In genomic region chr9:50727925-50728651, GRCm38 (mm10) we compare ENCODE assay signal across 8 mouse cellular contexts. TPM values are rescaled to one million over a fixed set of nuclear protein-coding genes. Genes with fewer than 3 reads are reported as not detected.
DNase-seq lines count a peak whose midpoint lies in the region; ATAC-seq lines count a peak whose summit lies in the region.

No protein-coding gene starts in this region.

- H3K4me3 ChIP-seq in embryonic facial prominence, embryonic 10.5 days, result peak overlapping the region; percentile 81
- peak overlapping the region; percentile 62 for H3K4me3 ChIP-seq in kidney, embryonic 14.5 days (ENCODE audit: low read length)
- peak overlapping the region; percentile 70 for H3K4me3 ChIP-seq in limb, embryonic 13.5 days
- H3K4me3 ChIP-seq in midbrain, embryonic 15.5 days, result peak overlapping the region; percentile 72
- peak overlapping the region; percentile 57 for H3K4me3 ChIP-seq in stomach, embryonic 14.5 days (ENCODE audit: low read depth, low read length)

- H3K36me3 ChIP-seq in embryonic facial prominence, embryonic 10.5 days (replicated peaks), result peaks cover 3% of the 10 kb centered on the region; the same call in 1 of the 2 replicates
- H3K36me3 ChIP-seq in kidney, embryonic 14.5 days (ENCODE audit: control insufficient read depth, insufficient read depth, low read length), result no peaks in the 10 kb centered on the region
- H3K36me3 ChIP-seq in limb, embryonic 13.5 days, result no peaks in the 10 kb centered on the region
- no peaks in the 10 kb centered on the region for H3K36me3 ChIP-seq in midbrain, embryonic 15.5 days (replicated peaks)
- no peaks in the 10 kb centered on the region for H3K36me3 ChIP-seq in stomach, embryonic 14.5 days (ENCODE audit: control insufficient read depth, insufficient read depth, low read length)

- H3K27me3 ChIP-seq in embryonic facial prominence, embryonic 10.5 days (replicated peaks; ENCODE audit: low read depth, poor library complexity, severe bottlenecking), result peaks cover 9% of the 10 kb centered on the region; the same call in 1 of the 2 replicates
- no peaks in the 10 kb centered on the region for H3K27me3 ChIP-seq in kidney, embryonic 14.5 days (ENCODE audit: control insufficient read depth, insufficient read depth, low read length)
- H3K27me3 ChIP-seq in limb, embryonic 13.5 days, result no peaks in the 10 kb centered on the region
- H3K27me3 ChIP-seq in midbrain, embryonic 15.5 days (replicated peaks), result no peaks in the 10 kb centered on the region
- H3K27me3 ChIP-seq in stomach, embryonic 14.5 days (ENCODE audit: control insufficient read depth, insufficient read depth, low read length), result no peaks in the 10 kb centered on the region

- under 1% methylated on average over 45 of the region's 45 CpGs for WGBS in embryonic facial prominence, embryonic 10.5 days
- WGBS in kidney, embryonic 14.5 days, result under 1% methylated on average over 45 of the region's 45 CpGs
- WGBS in limb, embryonic 13.5 days, result under 1% methylated on average over 44 of the region's 45 CpGs
- under 1% methylated on average over 45 of the region's 45 CpGs for WGBS in midbrain, embryonic 15.5 days
- WGBS in stomach, embryonic 14.5 days, result under 1% methylated on average over 45 of the region's 45 CpGs

- peak overlapping the region; percentile 96 for H3K27ac ChIP-seq in embryonic facial prominence, embryonic 10.5 days (replicated peaks)
- no peak overlapping the region for H3K27ac ChIP-seq in kidney, embryonic 14.5 days (ENCODE audit: low read depth, low read length)
- H3K27ac ChIP-seq in limb, embryonic 13.5 days, result peak overlapping the region; percentile 64
- peak overlapping the region; percentile 87 for H3K27ac ChIP-seq in midbrain, embryonic 15.5 days
- no peak overlapping the region for H3K27ac ChIP-seq in stomach, embryonic 14.5 days (ENCODE audit: low read length)

- no peaks in the 10 kb centered on the region for H3K9me3 ChIP-seq in embryonic facial prominence, embryonic 10.5 days
- no peaks in the 10 kb centered on the region for H3K9me3 ChIP-seq in kidney, embryonic 14.5 days (ENCODE audit: control insufficient read depth, low read length)
- H3K9me3 ChIP-seq in limb, embryonic 13.5 days, result no peaks in the 10 kb centered on the region
- H3K9me3 ChIP-seq in midbrain, embryonic 15.5 days, result no peaks in the 10 kb centered on the region
- no peaks in the 10 kb centered on the region for H3K9me3 ChIP-seq in stomach, embryonic 14.5 days (ENCODE audit: control insufficient read depth, low read depth, low read length)

- H3K9ac ChIP-seq in kidney, embryonic 14.5 days (ENCODE audit: low read depth, low read length), result peak overlapping the region; percentile 65
- peak overlapping the region; percentile 83 for H3K9ac ChIP-seq in limb, embryonic 13.5 days
- peak overlapping the region; percentile 72 for H3K9ac ChIP-seq in midbrain, embryonic 15.5 days
- H3K9ac ChIP-seq in stomach, embryonic 14.5 days (replicated peaks; ENCODE audit: low read depth, low read length), result peak overlapping the region; percentile 39

- peak overlapping the region; percentile 74 for H3K4me2 ChIP-seq in kidney, embryonic 14.5 days (replicated peaks; ENCODE audit: low read depth, low read length)
- peak overlapping the region; percentile 90 for H3K4me2 ChIP-seq in limb, embryonic 13.5 days (replicated peaks)
- H3K4me2 ChIP-seq in midbrain, embryonic 15.5 days, result peak overlapping the region; percentile 85
- peak overlapping the region; percentile 79 for H3K4me2 ChIP-seq in stomach, embryonic 14.5 days (replicated peaks; ENCODE audit: low read depth, low read length)

- ATAC-seq in kidney, embryonic 14.5 days (ENCODE audit: low FRiP score, low TSS enrichment), result peak; percentile 96
- peak; percentile 95 for ATAC-seq in limb, embryonic 13.5 days (ENCODE audit: low FRiP score, low read depth)
- peak; percentile 97 for ATAC-seq in midbrain, embryonic 15.5 days (replicated peaks)
- peak; percentile 91 for ATAC-seq in stomach, embryonic 14.5 days (ENCODE audit: insufficient number of reproducible peaks, insufficient read depth, low FRiP score, low read depth)

- peaks cover 69% of the 10 kb centered on the region for H3K4me1 ChIP-seq in embryonic facial prominence, embryonic 10.5 days
- peaks cover 4% of the 10 kb centered on the region; the same call in 1 of the 2 replicates for H3K4me1 ChIP-seq in kidney, embryonic 14.5 days (ENCODE audit: control insufficient read depth, insufficient read depth, low read length)
- H3K4me1 ChIP-seq in limb, embryonic 13.5 days, result peaks cover 47% of the 10 kb centered on the region
- H3K4me1 ChIP-seq in midbrain, embryonic 15.5 days, result peaks cover 43% of the 10 kb centered on the region
- peaks cover 5% of the 10 kb centered on the region; the same call in 1 of the 2 replicates for H3K4me1 ChIP-seq in stomach, embryonic 14.5 days (ENCODE audit: control insufficient read depth, insufficient read depth, low read length)

- peak; percentile 40 for DNase-seq in urinary bladder, adult 2 months (ENCODE audit: low spot score)
- no peak for DNase-seq in urinary bladder, postnatal 10 days (ENCODE audit: low spot score)
- DNase-seq in embryonic facial prominence, embryonic 10.5 days (ENCODE audit: low spot score), result peak; percentile 91
- peak; percentile 59 to 63 for DNase-seq in heart, adult 9 months (ENCODE audit: low spot score in 2 of 2)

RNA-seq across cellular contexts. Expression of gene Dixdc1, which starts 11.2 kb away (rescaled TPM):
- polyA plus RNA-seq in urinary bladder, adult 2 months (2012; rRNA removed), result 9.1 and 11.4 TPM in 2 replicates
- polyA plus RNA-seq in embryonic facial prominence, embryonic 10.5 days (2016; fragmentation: Nextera tagmentation; extraction: Ambion mirVana), result 31.6 and 32.6 TPM in 2 replicates
- 5.7 and 10.3 TPM in 2 replicates for polyA plus RNA-seq in kidney, embryonic 14.5 days (2014; fragmentation: Nextera tagmentation; extraction: Ambion mirVana)
- polyA plus RNA-seq in limb, embryonic 13.5 days (2015; fragmentation: Nextera tagmentation; extraction: Ambion mirVana), result 18.6 and 23.6 TPM in 2 replicates
- 33.0 and 37.9 TPM in 2 replicates for polyA plus RNA-seq in midbrain, embryonic 15.5 days (2015; fragmentation: Nextera tagmentation; extraction: Ambion mirVana)
- polyA plus RNA-seq in stomach, embryonic 14.5 days (2014; fragmentation: Nextera tagmentation; extraction: Ambion mirVana), result 11.4 and 12.7 TPM in 2 replicates

RNA-seq across cellular contexts. Expression of gene 2310030G06Rik, which starts 18.2 kb away (rescaled TPM):
- 12.4 and 13.5 TPM in 2 replicates for polyA plus RNA-seq in urinary bladder, adult 2 months (2012; rRNA removed)
- 3.8 and 4.1 TPM in 2 replicates for polyA plus RNA-seq in embryonic facial prominence, embryonic 10.5 days (2016; fragmentation: Nextera tagmentation; extraction: Ambion mirVana)
- polyA plus RNA-seq in kidney, embryonic 14.5 days (2014; fragmentation: Nextera tagmentation; extraction: Ambion mirVana), result 8.7 and 9.3 TPM in 2 replicates
- 3.8 and 4.7 TPM in 2 replicates for polyA plus RNA-seq in limb, embryonic 13.5 days (2015; fragmentation: Nextera tagmentation; extraction: Ambion mirVana)
- polyA plus RNA-seq in midbrain, embryonic 15.5 days (2015; fragmentation: Nextera tagmentation; extraction: Ambion mirVana), result 1.5 and 2.3 TPM in 2 replicates
- polyA plus RNA-seq in stomach, embryonic 14.5 days (2014; fragmentation: Nextera tagmentation; extraction: Ambion mirVana), result 12.3 and 13.0 TPM in 2 replicates

RNA-seq across cellular contexts. Expression of gene Cryab, which starts 23.0 kb away (rescaled TPM):
- 150 and 169 TPM in 2 replicates for polyA plus RNA-seq in urinary bladder, adult 2 months (2012; rRNA removed)
- polyA plus RNA-seq in embryonic facial prominence, embryonic 10.5 days (2016; fragmentation: Nextera tagmentation; extraction: Ambion mirVana), result 12.3 and 12.9 TPM in 2 replicates
- 15.7 and 20.6 TPM in 2 replicates for polyA plus RNA-seq in kidney, embryonic 14.5 days (2014; fragmentation: Nextera tagmentation; extraction: Ambion mirVana)
- 71.2 and 74.0 TPM in 2 replicates for polyA plus RNA-seq in limb, embryonic 13.5 days (2015; fragmentation: Nextera tagmentation; extraction: Ambion mirVana)
- polyA plus RNA-seq in midbrain, embryonic 15.5 days (2015; fragmentation: Nextera tagmentation; extraction: Ambion mirVana), result 10.7 and 11.8 TPM in 2 replicates
- polyA plus RNA-seq in stomach, embryonic 14.5 days (2014; fragmentation: Nextera tagmentation; extraction: Ambion mirVana), result 43.7 and 47.9 TPM in 2 replicates

RNA-seq across cellular contexts. Expression of gene Hspb2, which starts 24.1 kb away (rescaled TPM):
- 48.5 and 54.7 TPM in 2 replicates for polyA plus RNA-seq in urinary bladder, adult 2 months (2012; rRNA removed)
- 2.8 and 3.7 TPM in 2 replicates for polyA plus RNA-seq in embryonic facial prominence, embryonic 10.5 days (2016; fragmentation: Nextera tagmentation; extraction: Ambion mirVana)
- polyA plus RNA-seq in kidney, embryonic 14.5 days (2014; fragmentation: Nextera tagmentation; extraction: Ambion mirVana), result 0.72 and 1.0 TPM in 2 replicates
- polyA plus RNA-seq in limb, embryonic 13.5 days (2015; fragmentation: Nextera tagmentation; extraction: Ambion mirVana), result 37.8 and 39.3 TPM in 2 replicates
- 0.87 and 1.1 TPM in 2 replicates for polyA plus RNA-seq in midbrain, embryonic 15.5 days (2015; fragmentation: Nextera tagmentation; extraction: Ambion mirVana)
- polyA plus RNA-seq in stomach, embryonic 14.5 days (2014; fragmentation: Nextera tagmentation; extraction: Ambion mirVana), result 1.5 and 3.2 TPM in 2 replicates

RNA-seq across cellular contexts. Expression of gene Fdxacb1, which starts 39.9 kb away (rescaled TPM):
- 8.2 and 8.6 TPM in 2 replicates for polyA plus RNA-seq in urinary bladder, adult 2 months (2012; rRNA removed)
- 13.2 and 13.4 TPM in 2 replicates for polyA plus RNA-seq in embryonic facial prominence, embryonic 10.5 days (2016; fragmentation: Nextera tagmentation; extraction: Ambion mirVana)
- polyA plus RNA-seq in kidney, embryonic 14.5 days (2014; fragmentation: Nextera tagmentation; extraction: Ambion mirVana), result 11.1 and 11.5 TPM in 2 replicates
- 11.0 and 11.3 TPM in 2 replicates for polyA plus RNA-seq in limb, embryonic 13.5 days (2015; fragmentation: Nextera tagmentation; extraction: Ambion mirVana)
- polyA plus RNA-seq in midbrain, embryonic 15.5 days (2015; fragmentation: Nextera tagmentation; extraction: Ambion mirVana), result 12.0 and 12.3 TPM in 2 replicates
- 13.7 and 14.0 TPM in 2 replicates for polyA plus RNA-seq in stomach, embryonic 14.5 days (2014; fragmentation: Nextera tagmentation; extraction: Ambion mirVana)

Comparison
In these comparisons a context has a peak if more than half of its experiments do, and no peak if none do; other contexts are left out.
1. H3K27ac ChIP-seq: peak in embryonic facial prominence, embryonic 10.5 days (single experiment), limb, embryonic 13.5 days (single experiment) and midbrain, embryonic 15.5 days (single experiment); none in kidney, embryonic 14.5 days (single experiment) and stomach, embryonic 14.5 days (single experiment).
2. Peak in every context shown above with its lines, with median percentiles within 50 percentile points of each other: H3K4me3 ChIP-seq, ATAC-seq, H3K4me2 ChIP-seq and H3K9ac ChIP-seq.